Mouse (Mus musculus) spleen, adult 2 months (tissue): ENCODE data around the gene Ednra.

Experiments used
- CTCF ChIP-seq: fragments of 200-500 bp; IDR thresholded peaks from 2 replicates; pipeline ENCODE4 v1.5.1; 2011; ENCODE audit warnings: mild to moderate bottlenecking, inconsistent platforms; ENCODE audit not compliant: insufficient read depth, insufficient read length, insufficient replicate concordance; ENCODE audit errors: extremely low read depth
- POLR2A ChIP-seq: fragments of 200-500 bp; IDR thresholded peaks from 2 replicates; pipeline ENCODE4 v1.6.1; 2011; ENCODE audit warnings: low read depth, low read length, inconsistent platforms

DNA sequence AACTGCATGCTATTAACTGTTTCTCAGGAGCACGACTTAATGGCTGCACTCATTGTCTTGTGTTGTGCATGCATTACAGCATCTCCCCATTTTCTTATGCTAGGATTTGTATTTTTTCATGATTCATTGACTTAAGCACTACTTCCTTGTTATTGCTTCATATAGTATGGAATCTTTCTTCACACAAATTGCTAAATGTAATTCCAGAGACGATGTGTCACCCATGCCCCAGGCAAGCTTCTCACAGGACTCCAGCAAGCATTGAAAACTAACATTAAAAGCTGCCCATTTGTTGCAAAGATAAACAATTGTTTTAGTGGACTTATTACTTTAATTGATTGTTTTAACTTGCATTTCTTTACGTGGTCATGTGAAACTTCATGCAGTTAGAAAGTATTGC, 38.7 kb upstream of the Ednra start:
- TF ChIP-seq CTCF (no peak), POLR2A (no peak)
